Mouse (Mus musculus) CH12.LX (cell line): Measurements from ENCODE around the gene Atxn7l1.

ENCODE experiments used
- BHLHE40 ChIP-seq: IDR thresholded peaks from 2 replicates; pipeline ENCODE4 v1.6.1; 2011; ENCODE audit warnings: mild to moderate bottlenecking, low read depth, low read length, improper control_type of control experiment
- CHD1 ChIP-seq: IDR thresholded peaks from 2 replicates; pipeline ENCODE4 v1.6.1; 2012; ENCODE audit warnings: low read depth, low read length, improper control_type of control experiment, inconsistent platforms
- CTCF ChIP-seq, 2 experiments: IDR thresholded peaks in 1 of 2; conservative IDR thresholded peaks in 1 of 2; 2 replicates each; pipeline ENCODE4 v1.5.1; 2011 to 2012; ENCODE audit warnings: low read depth in 2 of 2, low read length in 2 of 2, improper control_type of control experiment in 1 of 2, inconsistent platforms in 1 of 2, mild to moderate bottlenecking in 1 of 2, moderate library complexity in 1 of 2
- EP300 ChIP-seq: IDR thresholded peaks from 2 replicates; pipeline ENCODE4 v1.6.1; 2011; ENCODE audit warnings: low read length, improper control_type of control experiment
- GABPA ChIP-seq: IDR thresholded peaks from 2 replicates; pipeline ENCODE4 v1.6.1; 2012; ENCODE audit warnings: low read depth, low read length, improper control_type of control experiment, inconsistent platforms; ENCODE audit not compliant: insufficient replicate concordance
- MAFK ChIP-seq: IDR thresholded peaks from 2 replicates; pipeline ENCODE4 v1.6.1; 2011; ENCODE audit warnings: low read length, improper control_type of control experiment; ENCODE audit not compliant: insufficient replicate concordance
- POLR2A ChIP-seq: IDR thresholded peaks from 2 replicates; pipeline ENCODE4 v1.6.1; 2011; ENCODE audit warnings: low read depth, mild to moderate bottlenecking, improper control_type of control experiment, low read length
- SIN3A ChIP-seq: IDR thresholded peaks from 2 replicates; pipeline ENCODE4 v1.6.1; 2012; ENCODE audit warnings: low read length, improper control_type of control experiment, inconsistent platforms
- TBP ChIP-seq: conservative IDR thresholded peaks from 2 replicates; pipeline ENCODE4 v1.6.1; 2011; ENCODE audit warnings: low read depth, low read length, improper control_type of control experiment
- USF1 ChIP-seq: IDR thresholded peaks from 2 replicates; pipeline ENCODE4 v1.6.1; 2014; ENCODE audit warnings: low read depth, mild to moderate bottlenecking, inconsistent platforms, low read length, improper control_type of control experiment
- USF2 ChIP-seq: conservative IDR thresholded peaks from 2 replicates; pipeline ENCODE4 v1.6.1; 2011; ENCODE audit warnings: low read depth, low read length, improper control_type of control experiment

DNA sequence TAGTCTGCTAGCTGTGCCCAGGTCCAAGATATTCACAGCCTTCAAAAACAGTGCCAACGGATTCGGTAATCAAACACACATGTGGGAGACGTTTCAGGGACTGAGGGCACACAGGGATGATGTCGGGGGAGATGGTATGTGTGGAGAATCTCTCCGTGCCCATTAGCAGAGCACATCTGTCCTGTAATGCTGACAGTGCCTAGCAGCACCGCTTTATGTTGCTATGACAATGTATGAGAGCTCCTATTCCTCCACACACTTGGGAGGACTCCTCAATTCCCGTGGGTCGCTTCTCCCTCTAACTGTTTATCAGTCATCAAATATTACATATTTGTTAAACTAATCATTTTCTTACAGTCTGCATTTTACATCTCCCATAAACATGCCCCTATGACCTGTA lies 45.9 kb upstream of the Atxn7l1 start:
- TF ChIP-seq EP300 (no peak), CTCF (conservative IDR thresholded peaks at IDR 0.05 in 1 of 2, IDR thresholded peaks at IDR 0.05 in 1 of 2; ENCODE audit: low read depth in 2 of 2, low read length in 2 of 2) (no peak), POLR2A (no peak), TBP (no peak), BHLHE40 (no peak), USF2 (no peak), USF1 (no peak), GABPA (no peak), SIN3A (no peak), MAFK (no peak), CHD1 (no peak)
